Mouse (Mus musculus): ENCODE results near the gene Ttll9.

DNA sequence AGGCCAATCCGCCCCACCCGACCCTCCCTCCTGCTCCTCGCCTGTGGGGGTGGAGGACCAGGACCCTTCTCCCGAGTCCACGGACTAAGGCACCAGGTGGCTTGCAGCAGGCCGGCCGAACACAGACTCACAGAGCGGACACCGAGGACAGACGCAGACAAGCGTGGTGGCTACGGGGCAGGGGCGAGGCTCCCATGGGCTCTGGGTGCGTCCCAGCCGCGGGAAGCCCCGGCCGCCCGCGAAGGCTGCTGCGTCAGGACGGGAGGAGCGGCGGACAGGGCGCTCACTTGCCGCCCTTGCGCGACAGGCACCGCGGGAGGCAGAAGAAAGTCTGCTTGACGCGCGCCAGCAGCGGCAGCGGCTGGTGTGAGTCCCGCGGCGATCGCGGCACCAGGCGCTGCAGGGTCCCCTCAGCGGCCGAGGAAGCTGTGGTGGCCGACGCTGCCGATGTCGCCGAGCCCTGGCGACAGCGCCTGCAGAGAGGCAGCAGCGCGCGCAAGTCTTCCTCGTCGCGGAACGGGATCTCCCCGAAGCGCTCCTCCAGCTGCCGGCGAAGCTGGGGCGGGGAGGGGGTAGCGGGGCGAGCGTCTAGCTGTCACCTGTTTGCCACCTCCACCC is 19.3 kb upstream of the Ttll9 start:
- no peak for TF ChIP-seq EP300 (IDR thresholded peaks at IDR 0.05; ENCODE audit: low read depth)
- no peak for TF ChIP-seq CTCF (IDR thresholded peaks at IDR 0.05; ENCODE audit: low read depth)

Measured in liver, embryonic 14.5 days (tissue).